Comparison of ENCODE assay signal across 20 mouse cellular contexts in genomic region chr1:119532165-119532564, GRCm38 (mm10). TPM values are rescaled to one million over a fixed set of nuclear protein-coding genes. Genes with fewer than 3 reads are reported as not detected.
DNase-seq lines count a peak whose midpoint lies in the region; ATAC-seq lines count a peak whose summit lies in the region.
"Had no signal": no experiment of that assay in that cellular context is flagged by ENCODE, and none has a peak within 500 bp of the region (broad histone marks: within the 10 kb centered on the region; RNA-seq: fewer than 3 reads in every experiment).

No protein-coding gene starts in this region.

- peaks cover 17% of the 10 kb centered on the region for H3K36me3 ChIP-seq in forebrain, embryonic 15.5 days
- peaks cover 72% of the 10 kb centered on the region for H3K36me3 ChIP-seq in forebrain, embryonic 10.5 days (replicated peaks)
- peaks cover 19% of the 10 kb centered on the region for H3K36me3 ChIP-seq in kidney, embryonic 14.5 days (ENCODE audit: control insufficient read depth, insufficient read depth, low read length)
- H3K36me3 ChIP-seq in midbrain, embryonic 11.5 days (ENCODE audit: control insufficient read depth, insufficient read depth, low read length), result peaks cover 13% of the 10 kb centered on the region
- H3K36me3 ChIP-seq in midbrain, embryonic 10.5 days, result peaks cover 62% of the 10 kb centered on the region

- peaks cover 10% of the 10 kb centered on the region for H3K4me1 ChIP-seq in forebrain, embryonic 15.5 days
- H3K4me1 ChIP-seq in forebrain, embryonic 10.5 days, result no peaks in the 10 kb centered on the region
- H3K4me1 ChIP-seq in kidney, embryonic 14.5 days (ENCODE audit: control insufficient read depth, insufficient read depth, low read length), result no peaks in the 10 kb centered on the region
- H3K4me1 ChIP-seq in midbrain, embryonic 11.5 days (ENCODE audit: control insufficient read depth, insufficient read depth, low read length), result no peaks in the 10 kb centered on the region
- no peaks in the 10 kb centered on the region for H3K4me1 ChIP-seq in midbrain, embryonic 10.5 days

- 98% methylated on average over 6 of the region's 6 CpGs for WGBS in forebrain, embryonic 15.5 days
- 97% methylated on average over 6 of the region's 6 CpGs for WGBS in forebrain, embryonic 10.5 days
- 89% methylated on average over 6 of the region's 6 CpGs for WGBS in kidney, embryonic 14.5 days
- WGBS in midbrain, embryonic 11.5 days, result 98% methylated on average over 6 of the region's 6 CpGs
- WGBS in midbrain, embryonic 10.5 days, result 95% methylated on average over 6 of the region's 6 CpGs

- no peaks in the 10 kb centered on the region for H3K9me3 ChIP-seq in forebrain, embryonic 15.5 days
- peaks cover 23% of the 10 kb centered on the region for H3K9me3 ChIP-seq in forebrain, embryonic 10.5 days
- H3K9me3 ChIP-seq in kidney, embryonic 14.5 days (ENCODE audit: control insufficient read depth, low read length), result peaks cover 14% of the 10 kb centered on the region
- H3K9me3 ChIP-seq in midbrain, embryonic 11.5 days (ENCODE audit: control insufficient read depth, low read length), result 0 out of 2 replicates have a peak, but pooled peaks cover 3% of the 10 kb centered on the region
- peaks cover 22% of the 10 kb centered on the region for H3K9me3 ChIP-seq in midbrain, embryonic 10.5 days (replicated peaks)

- H3K9ac ChIP-seq in forebrain, embryonic 15.5 days (replicated peaks), result no peak overlapping the region
- no peak overlapping the region for H3K9ac ChIP-seq in kidney, embryonic 14.5 days (ENCODE audit: low read depth, low read length)
- H3K9ac ChIP-seq in midbrain, embryonic 11.5 days (ENCODE audit: low read length), result no peak overlapping the region
- H3K9ac ChIP-seq: heart, embryonic 13.5 days; hindbrain, embryonic 14.5 days had no signal

- DNase-seq in forebrain, embryonic 10.5 days (ENCODE audit: extremely low spot score, low spot score), result no peak
- no peak for DNase-seq in kidney, postnatal 10 days
- no peak for DNase-seq in midbrain, embryonic 11.5 days (ENCODE audit: low spot score, missing footprints)
- DNase-seq in midbrain, embryonic 10.5 days (ENCODE audit: low spot score), result no peak
- DNase-seq in adrenal gland, postnatal 4 days (ENCODE audit: low spot score in 2 of 2), result no peak
- DNase-seq: adrenal gland, postnatal 14 days; cerebellum, adult 18-20 months; cerebellum, adult 9-11 months; cerebellum, postnatal 36 days; gastrocnemius, postnatal 36 days; heart, adult 11 months; heart, postnatal 36 days had no signal

- 0 out of 2 replicates have a peak, but pooled peaks have one; percentile 21 for ATAC-seq in forebrain, embryonic 15.5 days (replicated peaks)
- 0 out of 2 replicates have a peak, but pooled peaks have one; percentile 14 for ATAC-seq in kidney, embryonic 14.5 days (ENCODE audit: low FRiP score, low TSS enrichment)
- ATAC-seq in midbrain, embryonic 11.5 days (ENCODE audit: low FRiP score), result peak; percentile 27; the same call in 1 of the 2 replicates
- ATAC-seq: activated CD4-positive, CD25-positive, alpha-beta regulatory T cell, adult 4 months; forebrain, embryonic 14.5 days; Patski had no signal

- H3K4me2 ChIP-seq in forebrain, embryonic 15.5 days (replicated peaks), result no peak overlapping the region
- H3K4me2 ChIP-seq in kidney, embryonic 14.5 days (replicated peaks; ENCODE audit: low read depth, low read length), result no peak overlapping the region
- H3K4me2 ChIP-seq in midbrain, embryonic 11.5 days, result no peak overlapping the region
- H3K4me2 ChIP-seq: heart, embryonic 13.5 days; hindbrain, embryonic 14.5 days had no signal

- no peak overlapping the region for H3K4me3 ChIP-seq in forebrain, embryonic 15.5 days
- H3K4me3 ChIP-seq in forebrain, embryonic 10.5 days, result no peak overlapping the region
- H3K4me3 ChIP-seq in kidney, embryonic 14.5 days (ENCODE audit: low read length), result no peak overlapping the region
- H3K4me3 ChIP-seq in midbrain, embryonic 11.5 days (ENCODE audit: low read depth, low read length), result no peak overlapping the region
- no peak overlapping the region for H3K4me3 ChIP-seq in midbrain, embryonic 10.5 days
- H3K4me3 ChIP-seq: heart, embryonic 13.5 days had no signal

- no peaks in the 10 kb centered on the region for H3K27me3 ChIP-seq in forebrain, embryonic 15.5 days
- no peaks in the 10 kb centered on the region for H3K27me3 ChIP-seq in forebrain, embryonic 10.5 days (ENCODE audit: poor library complexity, severe bottlenecking)
- no peaks in the 10 kb centered on the region for H3K27me3 ChIP-seq in kidney, embryonic 14.5 days (ENCODE audit: control insufficient read depth, insufficient read depth, low read length)
- H3K27me3 ChIP-seq in midbrain, embryonic 11.5 days (ENCODE audit: control insufficient read depth, insufficient read depth, low read length), result no peaks in the 10 kb centered on the region
- H3K27me3 ChIP-seq in midbrain, embryonic 10.5 days (ENCODE audit: low read depth, poor library complexity, severe bottlenecking), result no peaks in the 10 kb centered on the region
- H3K27me3 ChIP-seq: CH12.LX; heart, embryonic 13.5 days; Patski had no signal

- no peak overlapping the region for H3K27ac ChIP-seq in forebrain, embryonic 15.5 days (replicated peaks)
- H3K27ac ChIP-seq in forebrain, embryonic 10.5 days, result no peak overlapping the region
- H3K27ac ChIP-seq in kidney, embryonic 14.5 days (ENCODE audit: low read depth, low read length), result no peak overlapping the region
- H3K27ac ChIP-seq in midbrain, embryonic 11.5 days (ENCODE audit: low read depth, low read length), result no peak overlapping the region
- no peak overlapping the region for H3K27ac ChIP-seq in midbrain, embryonic 10.5 days (replicated peaks)
- H3K27ac ChIP-seq: heart, embryonic 13.5 days; hindbrain, embryonic 14.5 days had no signal

RNA-seq across cellular contexts. Expression of gene Tmem185b, which starts 6.2 kb away (rescaled TPM):
- 18.8 and 21.3 TPM in 2 replicates for polyA plus RNA-seq in forebrain, embryonic 15.5 days (2015; fragmentation: Nextera tagmentation; extraction: Ambion mirVana)
- 21.2 and 22.6 TPM in 2 replicates for polyA plus RNA-seq in forebrain, embryonic 10.5 days (2016; fragmentation: Nextera tagmentation; extraction: Ambion mirVana)
- 23.8 and 28.4 TPM in 2 replicates for polyA plus RNA-seq in kidney, embryonic 14.5 days (2014; fragmentation: Nextera tagmentation; extraction: Ambion mirVana)
- polyA plus RNA-seq in midbrain, embryonic 11.5 days (2014; fragmentation: Nextera tagmentation; extraction: Ambion mirVana), result 22.2 and 23.6 TPM in 2 replicates
- polyA plus RNA-seq in midbrain, embryonic 10.5 days (2016; fragmentation: Nextera tagmentation; extraction: Ambion mirVana), result 21.7 and 24.1 TPM in 2 replicates
- 10 to 100 TPM; 20.3 to 21.3 TPM for total RNA-seq in adrenal gland, postnatal 4 days (2021)

RNA-seq across cellular contexts. Expression of gene Ralb, which starts 27.6 kb away (rescaled TPM):
- polyA plus RNA-seq in forebrain, embryonic 15.5 days (2015; fragmentation: Nextera tagmentation; extraction: Ambion mirVana), result 50.5 and 50.9 TPM in 2 replicates
- 80.8 and 84.0 TPM in 2 replicates for polyA plus RNA-seq in forebrain, embryonic 10.5 days (2016; fragmentation: Nextera tagmentation; extraction: Ambion mirVana)
- polyA plus RNA-seq in kidney, embryonic 14.5 days (2014; fragmentation: Nextera tagmentation; extraction: Ambion mirVana), result 84.7 and 123 TPM in 2 replicates
- polyA plus RNA-seq in midbrain, embryonic 11.5 days (2014; fragmentation: Nextera tagmentation; extraction: Ambion mirVana), result 73.7 and 75.2 TPM in 2 replicates
- polyA plus RNA-seq in midbrain, embryonic 10.5 days (2016; fragmentation: Nextera tagmentation; extraction: Ambion mirVana), result 89.2 and 93.2 TPM in 2 replicates
- total RNA-seq in adrenal gland, postnatal 4 days (2021), result 10 to 100 TPM; 69.3 to 76.0 TPM
